ENCODE assay signal across 8 mouse cellular contexts in the genomic region with DNA sequence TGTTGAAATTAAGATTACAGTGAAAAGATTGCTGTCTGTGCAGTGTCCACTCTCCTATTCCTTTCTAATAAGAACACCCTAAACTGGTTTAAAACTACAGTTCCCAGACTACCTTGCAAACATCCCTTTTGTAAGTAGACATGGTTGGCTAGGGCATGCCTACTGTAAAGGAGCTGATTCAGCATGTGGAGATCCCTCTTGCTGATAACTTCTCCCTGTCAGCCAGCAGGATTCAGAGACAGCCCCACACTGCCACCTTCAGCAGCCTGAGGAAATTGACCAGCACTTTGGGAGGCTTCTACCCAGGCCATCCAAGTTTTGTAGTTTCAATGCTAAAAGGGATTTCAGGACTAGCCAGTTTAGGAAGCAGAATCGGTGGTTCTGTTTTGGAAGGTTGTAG. TPM values are rescaled to one million over a fixed set of nuclear protein-coding genes. Genes with fewer than 3 reads are reported as not detected.
DNase-seq lines count a peak whose midpoint lies in the region; ATAC-seq lines count a peak whose summit lies in the region.

No protein-coding gene starts in this region.

- peak; percentile 99 for ATAC-seq in cerebellum, adult (ENCODE audit: insufficient number of reproducible peaks, low FRiP score, low TSS enrichment)
- peak; percentile 90 for ATAC-seq in megakaryocyte, adult 5-6 weeks (ENCODE audit: poor library complexity, severe bottlenecking)
- ATAC-seq in stomach, embryonic 14.5 days (ENCODE audit: insufficient number of reproducible peaks, insufficient read depth, low FRiP score, low read depth): peak; percentile 77; the same call in 1 of the 2 replicates

- H3K9ac ChIP-seq in stomach, embryonic 14.5 days (replicated peaks; ENCODE audit: low read depth, low read length): no peak overlapping the region

- H3K4me1 ChIP-seq in stomach, embryonic 14.5 days (ENCODE audit: control insufficient read depth, insufficient read depth, low read length): no peaks in the 10 kb centered on the region

- H3K36me3 ChIP-seq in stomach, embryonic 14.5 days (ENCODE audit: control insufficient read depth, insufficient read depth, low read length): no peaks in the 10 kb centered on the region

- H3K4me2 ChIP-seq in stomach, embryonic 14.5 days (replicated peaks; ENCODE audit: low read depth, low read length): no peak overlapping the region

- H3K27me3 ChIP-seq in stomach, embryonic 14.5 days (ENCODE audit: control insufficient read depth, insufficient read depth, low read length): no peaks in the 10 kb centered on the region

- WGBS in stomach, embryonic 14.5 days: 52% methylated on average over 1 of the region's 1 CpGs

- no peak overlapping the region for H3K4me3 ChIP-seq in stomach, embryonic 14.5 days (ENCODE audit: low read depth, low read length)

- no peak overlapping the region for H3K27ac ChIP-seq in stomach, embryonic 14.5 days (ENCODE audit: low read length)

- H3K9me3 ChIP-seq in stomach, embryonic 14.5 days (ENCODE audit: control insufficient read depth, low read depth, low read length): no peaks in the 10 kb centered on the region

- no peak for DNase-seq in cerebellum, adult 8-10 months
- DNase-seq in MN1 (ENCODE audit: low spot score): peak; percentile 87
- DNase-seq in cerebellum, postnatal 36 days: peak; percentile 64 to 66
- DNase-seq in heart, postnatal 4 days: peak; percentile 53
- peak; percentile 50 to 59 for DNase-seq in layer of hippocampus, postnatal 10 days (ENCODE audit: low spot score in 2 of 2)

RNA-seq across cellular contexts. Expression of a gene that starts 7.8 kb away (rescaled TPM):
- 10 to 100 TPM; 24.0 to 24.2 TPM for total RNA-seq in heart, postnatal 4 days (2021)
- total RNA-seq in layer of hippocampus, postnatal 10 days (2021): 10 to 100 TPM; 23.5 to 26.5 TPM
- 36.0 and 47.6 TPM in 2 replicates for total RNA-seq in megakaryocyte, adult 5-6 weeks (2015)
- total RNA-seq in megakaryocyte, adult 5-6 weeks (2017): 13.5 and 19.5 TPM in 2 replicates
- polyA plus RNA-seq in stomach, embryonic 14.5 days (2014; fragmentation: Nextera tagmentation; extraction: Ambion mirVana): 34.8 and 37.3 TPM in 2 replicates

RNA-seq across cellular contexts. Expression of a gene that starts 19.0 kb away (rescaled TPM):
- total RNA-seq in heart, postnatal 4 days (2021): 10 to 100 TPM; 27.7 to 28.3 TPM
- 10 to 100 TPM; 18.6 to 19.0 TPM for total RNA-seq in layer of hippocampus, postnatal 10 days (2021)
- 25.4 and 37.0 TPM in 2 replicates for total RNA-seq in megakaryocyte, adult 5-6 weeks (2015)
- total RNA-seq in megakaryocyte, adult 5-6 weeks (2017): 36.7 and 42.4 TPM in 2 replicates
- polyA plus RNA-seq in stomach, embryonic 14.5 days (2014; fragmentation: Nextera tagmentation; extraction: Ambion mirVana): 4.6 and 5.0 TPM in 2 replicates
